Mouse (Mus musculus) limb, embryonic 15.5 days (tissue): Measurements from ENCODE around the gene Slitrk5. TPM values are rescaled to one million over a fixed set of nuclear protein-coding genes. Genes with fewer than 3 reads are reported as not detected.

Experiments
- ATAC-seq: fragments of 200-750 bp; cut with Nextera tagmentation; 2 replicates; pipeline ENCODE4 v1.8.0; 2017; ENCODE audit warnings: low read depth, moderate TSS enrichment; ENCODE audit not compliant: insufficient number of reproducible peaks, low FRiP score, low TSS enrichment
- H3K27ac ChIP-seq: fragments of 300-500 bp; sonication (generic); 2 replicates; pipeline ENCODE4 v1.5.1; 2015; ENCODE audit warnings: moderate library complexity, mild to moderate bottlenecking, inconsistent platforms
- H3K27me3 ChIP-seq: fragments of 300-500 bp; sonication (generic); 2 replicates; pipeline ENCODE4 v1.6.1; 2015; ENCODE audit warnings: inconsistent platforms
- H3K36me3 ChIP-seq: fragments of 300-500 bp; sonication (generic); 2 replicates; pipeline ENCODE4 v1.6.1; 2015; ENCODE audit warnings: inconsistent platforms
- H3K4me1 ChIP-seq: fragments of 300-500 bp; sonication (generic); 2 replicates; pipeline ENCODE4 v1.6.1; 2015; ENCODE audit warnings: inconsistent platforms
- H3K4me2 ChIP-seq: fragments of 300-500 bp; sonication (generic); 2 replicates; pipeline ENCODE4 v1.6.1; 2015; ENCODE audit warnings: mild to moderate bottlenecking, inconsistent platforms
- H3K4me3 ChIP-seq: fragments of 300-500 bp; sonication (generic); 2 replicates; pipeline ENCODE4 v1.5.1; 2015; ENCODE audit warnings: mild to moderate bottlenecking, inconsistent platforms
- H3K9ac ChIP-seq: fragments of 300-500 bp; sonication (generic); 2 replicates; pipeline ENCODE4 v1.6.1; 2015; ENCODE audit warnings: inconsistent platforms
- H3K9me3 ChIP-seq: fragments of 300-500 bp; sonication (generic); 2 replicates; pipeline ENCODE4 v1.6.1; 2016; ENCODE audit warnings: inconsistent platforms
- WGBS: fragments of 180-500 bp; shearing (Covaris S2); methylation state at CpG from one replicate; pipeline ENCODE4 v1.1.7; 2015; 5-methylcytosine and 5-hydroxymethylcytosine counted together
- polyA plus RNA-seq: library from polyadenylated mRNA; unstranded; fragments of >200 nt; fragmentation: Nextera tagmentation; extraction: Ambion mirVana; gene quantifications from 2 replicates; pipeline ENCODE4 v1.2.1, GENCODE M21; 2015

The Slitrk5 gene
- polyA plus RNA-seq, 1 experiment from 2014 or later: 2.0 TPM

DNA sequence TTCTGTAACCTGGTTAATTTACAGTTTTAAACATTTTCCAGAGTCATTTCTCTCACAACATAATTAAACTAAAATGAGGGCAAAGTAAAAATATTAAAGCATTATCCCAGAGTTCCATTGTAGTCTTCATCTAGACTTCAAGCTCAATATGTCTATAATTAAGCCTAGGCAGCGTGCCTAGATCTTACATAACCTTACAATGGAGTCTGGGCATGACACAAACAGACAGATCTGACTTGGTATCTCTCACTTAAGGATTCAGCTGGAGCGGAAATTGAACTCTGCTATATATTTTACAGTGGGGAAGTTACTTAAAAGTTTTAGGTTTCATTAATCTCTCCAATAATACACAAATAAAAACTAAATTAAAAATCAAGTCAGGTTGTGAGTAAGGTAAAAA lies 54.9 kb downstream of the Slitrk5 start:
- no peak overlapping the region for H3K4me3 ChIP-seq
- no peaks in the 10 kb centered on the region for H3K9me3 ChIP-seq
- ATAC-seq: no peak
- H3K36me3 ChIP-seq: no peaks in the 10 kb centered on the region
- H3K9ac ChIP-seq: no peak overlapping the region
- no peak overlapping the region for H3K4me2 ChIP-seq
- no peaks in the 10 kb centered on the region for H3K27me3 ChIP-seq
- no peaks in the 10 kb centered on the region for H3K4me1 ChIP-seq
- H3K27ac ChIP-seq: no peak overlapping the region
- WGBS: 57% methylated on average over 2 of the region's 2 CpGs
